Mouse (Mus musculus) small intestine, adult 2 months (tissue): ENCODE results near the gene Kpna7.

ENCODE experiments used
- CTCF ChIP-seq: fragments of 200-500 bp; IDR thresholded peaks from 2 replicates; pipeline ENCODE4 v1.5.1; 2012; ENCODE audit warnings: low read depth, mild to moderate bottlenecking, control low read depth, inconsistent platforms, low read length, moderate library complexity, mixed read lengths; ENCODE audit not compliant: insufficient replicate concordance, insufficient read length; ENCODE audit errors: extremely low read depth
- POLR2A ChIP-seq: fragments of 200-500 bp; IDR thresholded peaks from 2 replicates; pipeline ENCODE4 v1.6.1; 2012; ENCODE audit warnings: low read depth, mild to moderate bottlenecking, control low read depth, inconsistent platforms, low read length, moderate library complexity

DNA sequence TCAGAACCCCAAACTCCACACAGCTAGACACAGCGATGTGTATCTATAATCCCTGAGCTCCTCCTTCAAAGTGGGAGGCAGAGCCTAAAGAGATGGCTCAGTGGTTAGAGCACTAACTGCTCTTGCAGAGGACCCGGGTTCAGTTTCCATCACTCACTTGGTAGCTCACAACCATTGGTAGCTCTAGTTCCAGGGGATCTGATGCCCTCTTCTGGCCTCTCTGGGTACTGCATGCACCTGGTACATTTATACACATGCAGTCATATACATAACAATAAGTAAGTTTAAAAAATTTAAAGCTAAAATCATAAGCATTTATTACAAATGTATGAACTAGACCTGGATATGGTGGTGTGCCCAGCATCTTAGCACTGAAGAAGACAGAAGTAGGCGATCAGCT is 100.6 kb downstream of the Kpna7 start:
- no peak for TF ChIP-seq POLR2A
- TF ChIP-seq CTCF: no peak
